Mouse (Mus musculus) intestine, embryonic 16.5 days (tissue): ENCODE data around the gene Arpp19. TPM values are rescaled to one million over a fixed set of nuclear protein-coding genes. Genes with fewer than 3 reads are reported as not detected.
A peak's percentile ranks its signal among the peaks of the same experiment; 100 is the strongest.

Experiments used
- ATAC-seq: fragments of 200-750 bp; cut with Nextera tagmentation; 2 replicates; pipeline ENCODE4 v1.8.0; 2017; ENCODE audit warnings: moderate TSS enrichment, moderate library complexity
- H3K27ac ChIP-seq: fragments of 300-500 bp; sonication (generic); 2 replicates; pipeline ENCODE4 v1.5.1; 2014; ENCODE audit warnings: mild to moderate bottlenecking, low read length
- H3K27me3 ChIP-seq: fragments of 300-500 bp; sonication (generic); replicated peaks from 2 replicates; pipeline ENCODE4 v1.6.1; 2014; ENCODE audit warnings: low read length, control low read depth, mixed read lengths; ENCODE audit not compliant: control insufficient read depth, insufficient read depth
- H3K36me3 ChIP-seq: fragments of 300-500 bp; sonication (generic); 2 replicates; pipeline ENCODE4 v1.6.1; 2014; ENCODE audit warnings: low read length, control low read depth; ENCODE audit not compliant: control insufficient read depth, insufficient read depth
- H3K4me1 ChIP-seq: fragments of 300-500 bp; sonication (generic); 2 replicates; pipeline ENCODE4 v1.6.1; 2014; ENCODE audit warnings: low read length, control low read depth, mixed read lengths; ENCODE audit not compliant: control insufficient read depth, insufficient read depth
- H3K4me2 ChIP-seq: fragments of 300-500 bp; sonication (generic); 2 replicates; pipeline ENCODE4 v1.6.1; 2014; ENCODE audit warnings: low read depth, low read length, control low read depth
- H3K4me3 ChIP-seq: fragments of 300-500 bp; sonication (generic); 2 replicates; pipeline ENCODE4 v1.5.1; 2014; ENCODE audit warnings: mild to moderate bottlenecking, low read length
- H3K9ac ChIP-seq: fragments of 300-500 bp; sonication (generic); 2 replicates; pipeline ENCODE4 v1.6.1; 2014; ENCODE audit warnings: low read depth, low read length
- H3K9me3 ChIP-seq: fragments of 300-500 bp; sonication (generic); 2 replicates; pipeline ENCODE4 v1.6.1; 2016; ENCODE audit warnings: low read length, control low read depth; ENCODE audit not compliant: control insufficient read depth
- WGBS: fragments of 180-500 bp; shearing (Covaris S2); extraction: QIAGEN DNeasy Blood & Tissue Kit; methylation state at CpG from one replicate; pipeline ENCODE4 v1.1.7; 2014; 5-methylcytosine and 5-hydroxymethylcytosine counted together
- polyA plus RNA-seq: library from polyadenylated mRNA; unstranded; fragments of >200 nt; fragmentation: Nextera tagmentation; extraction: Ambion mirVana; gene quantifications from 2 replicates; pipeline ENCODE4 v1.2.1, GENCODE M21; 2015

Arpp19 gene
- polyA plus RNA-seq, 1 experiment from 2014 or later, result 264 TPM

DNA sequence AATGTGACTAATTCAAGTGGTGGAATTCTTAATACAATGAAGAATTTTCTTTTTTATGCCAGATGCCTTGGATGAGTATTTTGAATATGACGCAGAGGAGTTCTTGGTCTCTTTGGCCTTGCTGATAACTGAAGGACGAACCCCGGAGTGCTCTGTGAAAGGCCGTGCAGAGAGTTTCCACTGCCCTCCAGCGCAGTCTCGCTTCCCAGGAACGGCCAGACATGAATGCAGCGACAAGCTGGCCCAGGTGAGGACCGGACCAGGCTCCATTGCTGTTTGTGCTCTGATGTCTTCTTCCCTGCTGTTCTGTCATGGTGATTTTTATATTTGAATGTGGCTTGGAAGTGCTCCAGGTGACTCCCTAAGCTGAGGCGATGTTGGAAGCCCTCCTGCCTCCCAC is 33.2 kb upstream of the Arpp19 start:
- Histone ChIP-seq H3K27ac (no peak overlapping the region), H3K4me3 (no peak overlapping the region)

DNA sequence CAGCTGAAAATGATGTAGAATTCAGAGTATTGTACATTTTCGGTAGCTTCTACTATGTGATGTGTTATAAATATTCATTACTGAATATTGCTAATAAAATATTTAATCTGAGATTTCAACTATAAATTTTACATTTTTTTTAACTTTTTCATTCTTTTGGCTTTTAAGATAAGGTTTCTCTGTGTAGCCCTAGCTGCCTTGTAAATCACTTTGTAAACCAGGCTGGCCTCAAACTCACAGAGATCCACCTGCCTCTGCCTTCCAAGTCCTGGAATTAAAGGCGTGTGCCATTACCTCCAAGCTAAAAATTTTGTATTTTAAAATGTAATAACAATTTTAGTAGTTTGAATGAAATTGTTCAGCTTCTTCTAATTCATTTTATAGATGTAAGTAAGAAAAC is 20.8 kb upstream of the Arpp19 start:
- no peak overlapping the region for H3K4me3 ChIP-seq
- no peak overlapping the region for H3K27ac ChIP-seq
- no peak overlapping the region for H3K4me2 ChIP-seq
- 90% methylated on average over 2 of the region's 2 CpGs for WGBS
- no peaks in the 10 kb centered on the region for H3K9me3 ChIP-seq
- no peak overlapping the region for H3K9ac ChIP-seq
- no peaks in the 10 kb centered on the region for H3K36me3 ChIP-seq
- no peaks in the 10 kb centered on the region for H3K4me1 ChIP-seq
- no peaks in the 10 kb centered on the region for H3K27me3 ChIP-seq
- no peak for ATAC-seq

More for the DNA sequence above, 33.2 kb upstream of the Arpp19 start:
- H3K27me3 ChIP-seq, result no peaks in the 10 kb centered on the region
- ATAC-seq, result no peak
- no peaks in the 10 kb centered on the region for H3K9me3 ChIP-seq
- H3K9ac ChIP-seq, result no peak overlapping the region
- H3K4me2 ChIP-seq, result no peak overlapping the region
- 91% methylated on average over 10 of the region's 10 CpGs for WGBS
- H3K4me1 ChIP-seq, result 0 out of 2 replicates have a peak, but pooled peaks cover 8% of the 10 kb centered on the region
- no peaks in the 10 kb centered on the region; the same call in 1 of the 2 replicates for H3K36me3 ChIP-seq

DNA sequence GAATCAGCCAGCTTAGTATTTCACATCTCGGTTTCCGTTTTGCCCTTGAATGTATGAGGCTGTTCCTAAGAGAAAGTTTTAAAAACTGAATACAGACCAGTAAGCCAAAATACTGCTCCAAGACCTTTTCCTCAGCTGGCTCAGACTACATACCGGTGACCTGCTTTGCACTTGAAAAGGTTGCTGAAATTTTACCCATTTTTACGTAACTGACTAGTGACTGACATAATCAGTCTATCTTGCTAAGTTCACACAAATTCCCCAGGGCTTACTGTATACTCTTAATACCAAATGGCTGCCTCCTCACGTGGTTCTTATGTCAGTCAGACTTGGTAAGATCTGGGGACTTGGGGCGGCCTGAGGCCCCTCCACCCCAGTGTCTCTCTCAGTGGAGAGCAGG is 18.2 kb upstream of the Arpp19 start:
- H3K4me3 ChIP-seq, result no peak overlapping the region

DNA sequence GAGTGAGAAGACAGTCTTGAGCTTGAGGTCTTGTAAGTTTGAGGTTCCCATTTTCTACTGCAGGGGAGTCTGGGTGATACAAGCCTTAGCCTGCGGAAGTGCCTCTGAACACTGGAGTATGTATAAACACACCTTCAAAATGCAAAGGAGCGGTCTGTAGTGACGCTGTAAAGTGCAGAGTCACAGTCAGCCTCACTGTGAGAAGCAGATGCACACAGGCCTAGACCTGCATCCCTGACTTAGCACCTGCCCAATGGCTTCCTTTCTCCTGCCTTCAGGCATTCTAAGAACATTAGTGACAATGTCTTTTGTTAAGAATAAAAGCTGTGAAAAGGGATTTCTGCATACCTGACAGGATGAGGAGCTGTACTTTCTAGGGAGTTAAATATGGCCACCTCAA is 17.8 kb upstream of the Arpp19 start:
- Histone ChIP-seq H3K4me2 (no peak overlapping the region), H3K4me1 (no peaks in the 10 kb centered on the region), H3K27ac (no peak overlapping the region), H3K9me3 (no peaks in the 10 kb centered on the region), H3K4me3 (no peak overlapping the region), H3K9ac (no peak overlapping the region), H3K27me3 (no peaks in the 10 kb centered on the region), H3K36me3 (no peaks in the 10 kb centered on the region)
- 76% methylated on average over 3 of the region's 3 CpGs for WGBS
- ATAC-seq, result no peak

More for the DNA sequence above, 18.2 kb upstream of the Arpp19 start:
- Histone ChIP-seq H3K36me3 (no peaks in the 10 kb centered on the region), H3K4me2 (no peak overlapping the region), H3K9ac (no peak overlapping the region), H3K4me1 (no peaks in the 10 kb centered on the region), H3K27ac (no peak overlapping the region), H3K27me3 (no peaks in the 10 kb centered on the region), H3K9me3 (no peaks in the 10 kb centered on the region)
- WGBS, result 92% methylated on average over 6 of the region's 6 CpGs
- ATAC-seq, result no peak

DNA sequence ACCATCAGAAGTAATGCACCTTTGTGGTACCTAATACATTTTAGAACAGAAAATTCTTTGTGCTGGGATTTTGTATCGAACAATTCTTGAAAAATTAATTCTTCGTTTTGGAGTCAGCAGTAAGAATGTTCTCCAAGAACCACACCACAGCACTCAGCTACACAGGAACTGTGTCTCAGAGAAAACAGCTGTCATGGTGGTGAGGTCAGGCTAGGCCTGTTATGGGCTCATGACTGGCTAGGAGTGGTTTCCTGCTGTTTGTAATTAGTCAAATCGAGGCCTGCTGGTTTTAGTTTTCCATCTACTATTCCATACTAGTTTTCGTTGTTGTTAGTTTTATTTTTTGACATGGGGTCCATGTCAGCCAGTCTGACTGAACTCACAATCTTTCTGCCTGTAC is 16.9 kb upstream of the Arpp19 start:
- H3K27me3 ChIP-seq, result no peaks in the 10 kb centered on the region
- H3K4me2 ChIP-seq, result no peak overlapping the region
- no peak overlapping the region for H3K4me3 ChIP-seq
- no peaks in the 10 kb centered on the region for H3K36me3 ChIP-seq
- H3K27ac ChIP-seq, result no peak overlapping the region
- ATAC-seq, result no peak
- no peaks in the 10 kb centered on the region for H3K9me3 ChIP-seq
- H3K4me1 ChIP-seq, result no peaks in the 10 kb centered on the region
- WGBS, result 83% methylated on average over 4 of the region's 4 CpGs
- H3K9ac ChIP-seq, result no peak overlapping the region

DNA sequence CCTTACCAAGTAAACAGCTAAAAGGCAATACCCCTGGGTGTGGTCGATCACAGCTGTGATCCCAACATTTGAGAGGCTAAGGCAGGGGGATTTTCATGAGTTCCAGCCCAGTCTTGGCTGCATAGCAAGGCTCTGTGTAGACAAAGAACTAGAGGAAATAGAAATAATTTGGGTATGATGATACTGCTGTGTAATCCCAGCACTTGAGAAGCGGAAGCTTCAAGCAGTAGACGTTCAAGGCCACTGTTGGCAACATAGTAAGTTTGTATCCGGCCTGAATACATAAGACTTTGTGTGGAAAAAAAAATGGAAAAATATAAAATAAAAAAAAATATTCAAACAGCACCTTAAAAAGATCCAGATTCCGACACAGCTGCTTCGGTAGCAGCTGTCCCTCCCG is 14.9 kb upstream of the Arpp19 start:
- Histone ChIP-seq H3K4me1 (no peaks in the 10 kb centered on the region), H3K27ac (no peak overlapping the region), H3K4me2 (no peak overlapping the region), H3K36me3 (no peaks in the 10 kb centered on the region), H3K4me3 (no peak overlapping the region), H3K27me3 (no peaks in the 10 kb centered on the region), H3K9me3 (no peaks in the 10 kb centered on the region), H3K9ac (no peak overlapping the region)
- WGBS, result 76% methylated on average over 7 of the region's 7 CpGs
- ATAC-seq, result no peak

DNA sequence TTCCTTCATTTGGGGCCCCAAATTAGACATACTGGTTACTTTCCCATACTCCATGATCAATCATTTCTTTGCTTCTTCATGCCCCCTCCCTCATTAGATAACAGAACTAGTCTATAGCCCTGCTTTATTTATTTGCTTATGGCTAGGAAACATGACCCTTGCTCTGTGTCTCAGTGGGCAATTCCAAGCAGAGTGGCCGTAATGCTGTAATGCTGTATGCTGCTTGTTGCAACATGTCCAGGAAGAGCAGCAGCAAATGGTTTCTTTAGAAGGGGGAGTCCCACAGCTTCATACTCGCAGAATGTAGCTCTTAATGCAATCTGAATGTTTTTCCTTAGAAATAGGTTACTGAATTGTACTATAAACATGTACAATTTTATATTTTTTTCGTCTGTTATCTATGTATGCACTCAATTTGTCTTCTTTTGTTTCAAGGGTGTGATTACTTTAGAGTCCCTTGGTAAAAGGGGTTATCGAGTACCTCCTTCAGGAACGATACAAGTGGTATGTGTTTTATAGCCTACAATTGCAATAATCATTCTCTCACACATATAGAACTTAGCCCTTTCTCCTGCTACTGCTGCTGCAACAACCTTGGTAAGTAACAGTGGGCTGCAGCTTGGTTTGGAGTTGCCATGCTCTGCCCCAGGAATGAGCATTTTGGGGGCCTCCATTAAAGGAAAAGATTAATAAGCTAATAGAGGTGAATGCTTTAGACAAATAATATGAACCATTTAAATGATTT is 14.1 kb upstream of the Arpp19 start:
- Histone ChIP-seq H3K4me3 (no peak overlapping the region), H3K27me3 (no peaks in the 10 kb centered on the region), H3K36me3 (no peaks in the 10 kb centered on the region), H3K9me3 (no peaks in the 10 kb centered on the region), H3K4me1 (no peaks in the 10 kb centered on the region), H3K27ac (no peak overlapping the region), H3K9ac (no peak overlapping the region), H3K4me2 (no peak overlapping the region)
- WGBS, result 56% methylated on average over 5 of the region's 5 CpGs
- ATAC-seq, result peak; percentile 83

DNA sequence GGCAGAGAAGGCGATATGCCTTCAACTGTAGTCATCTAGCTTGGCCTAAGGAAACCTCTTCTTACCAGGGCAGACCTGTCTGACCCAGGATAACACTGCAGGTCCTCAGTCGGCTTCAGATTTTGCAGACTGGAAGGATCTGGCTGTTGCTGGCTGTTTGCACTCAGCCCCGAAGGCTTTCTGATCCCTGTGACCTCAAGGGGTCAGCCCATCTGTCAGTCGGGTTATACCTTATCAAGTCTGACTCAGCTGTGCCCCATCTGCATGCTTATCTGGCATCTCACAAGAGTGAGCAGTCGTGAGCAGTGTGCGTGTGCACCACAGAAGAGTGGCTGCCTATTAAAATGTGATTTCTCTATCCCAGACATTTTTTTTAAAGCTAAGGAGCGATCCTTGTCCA is 13.3 kb upstream of the Arpp19 start:
- WGBS, result 43% methylated on average over 7 of the region's 7 CpGs
- H3K9me3 ChIP-seq, result no peaks in the 10 kb centered on the region
- H3K4me3 ChIP-seq, result no peak overlapping the region
- H3K27ac ChIP-seq, result no peak overlapping the region
- H3K4me2 ChIP-seq, result no peak overlapping the region
- H3K27me3 ChIP-seq, result no peaks in the 10 kb centered on the region
- no peak overlapping the region for H3K9ac ChIP-seq
- peak; percentile 79 for ATAC-seq
- H3K36me3 ChIP-seq, result no peaks in the 10 kb centered on the region
- H3K4me1 ChIP-seq, result no peaks in the 10 kb centered on the region

DNA sequence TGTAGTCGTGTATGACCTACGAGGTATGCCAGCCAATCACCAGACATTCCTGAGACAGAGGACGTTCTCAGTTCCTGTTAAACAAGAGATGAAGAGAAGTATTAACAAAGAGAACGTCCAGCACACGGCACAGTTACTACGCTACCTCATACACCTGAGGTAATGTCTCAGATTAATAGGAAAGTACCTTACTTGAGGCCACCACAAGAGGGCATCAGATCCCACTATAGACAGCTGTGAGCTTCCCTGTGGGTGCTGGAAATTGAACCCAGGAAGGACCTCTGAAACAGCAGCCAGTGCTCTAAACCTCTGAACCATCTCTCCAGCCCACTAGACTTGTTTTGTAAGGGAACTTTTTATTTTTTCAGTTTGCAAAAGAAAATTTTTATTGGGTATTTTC is 11.7 kb upstream of the Arpp19 start:
- Histone ChIP-seq H3K27me3 (no peaks in the 10 kb centered on the region), H3K4me1 (no peaks in the 10 kb centered on the region), H3K4me3 (no peak overlapping the region), H3K27ac (no peak overlapping the region), H3K4me2 (no peak overlapping the region), H3K36me3 (no peaks in the 10 kb centered on the region), H3K9ac (no peak overlapping the region), H3K9me3 (no peaks in the 10 kb centered on the region)
- no peak for ATAC-seq
- 80% methylated on average over 6 of the region's 6 CpGs for WGBS

DNA sequence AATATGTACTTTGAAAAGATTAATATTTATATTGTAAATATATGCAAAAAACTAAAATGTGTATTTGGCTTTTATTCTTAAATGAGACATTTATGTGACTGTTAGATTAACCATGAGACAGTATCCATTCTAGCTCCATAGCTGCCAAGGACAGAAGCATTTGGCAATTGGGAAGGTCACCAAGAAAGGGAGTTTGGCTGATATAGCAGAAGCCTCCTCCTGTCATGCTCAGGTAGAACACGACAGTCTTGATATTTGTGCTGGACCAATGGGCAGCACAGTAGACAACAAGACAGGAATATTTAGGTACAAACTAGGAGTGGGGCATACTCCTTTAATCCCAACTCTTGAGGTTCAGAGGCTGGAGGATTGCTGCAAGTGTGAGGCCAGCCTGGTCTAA is 5.0 kb upstream of the Arpp19 start:
- no peaks in the 10 kb centered on the region for H3K9me3 ChIP-seq
- H3K9ac ChIP-seq, result no peak overlapping the region
- H3K4me3 ChIP-seq, result no peak overlapping the region
- WGBS, result 89% methylated on average over 1 of the region's 1 CpGs
- H3K36me3 ChIP-seq, result no peaks in the 10 kb centered on the region
- peaks cover 7% of the 10 kb centered on the region for H3K4me1 ChIP-seq
- no peak for ATAC-seq
- H3K4me2 ChIP-seq, result no peak overlapping the region
- no peak overlapping the region for H3K27ac ChIP-seq
- no peaks in the 10 kb centered on the region for H3K27me3 ChIP-seq
